Mouse (Mus musculus) splenic B cell, adult 2 months (primary cell): Measurements from ENCODE around the gene Clasp2.
A peak's percentile ranks its signal among the peaks of the same experiment; 100 is the strongest.
"Not testable (repeated sequence)": the region's sequence is repeated elsewhere in the genome, so short reads cannot be mapped to it uniquely, and the experiment has no call there.

Source experiments
- DNase-seq: peaks from one replicate; pipeline ENCODE4 v3.0.0-alpha.2; 2011; ENCODE audit warnings: low read depth, low spot score
- H3K27me3 ChIP-seq: 2 replicates; pipeline ENCODE4 v1.6.1; 2012; ENCODE audit warnings: mild to moderate bottlenecking, low read length, moderate library complexity, mixed read lengths; ENCODE audit not compliant: control insufficient read depth, poor library complexity, insufficient read depth, severe bottlenecking
- H3K36me3 ChIP-seq: 2 replicates; pipeline ENCODE4 v1.6.1; 2012; ENCODE audit warnings: mild to moderate bottlenecking, low read length, moderate library complexity, mixed read lengths; ENCODE audit not compliant: control insufficient read depth, poor library complexity, insufficient read depth, severe bottlenecking

Clasp2 gene

DNA sequence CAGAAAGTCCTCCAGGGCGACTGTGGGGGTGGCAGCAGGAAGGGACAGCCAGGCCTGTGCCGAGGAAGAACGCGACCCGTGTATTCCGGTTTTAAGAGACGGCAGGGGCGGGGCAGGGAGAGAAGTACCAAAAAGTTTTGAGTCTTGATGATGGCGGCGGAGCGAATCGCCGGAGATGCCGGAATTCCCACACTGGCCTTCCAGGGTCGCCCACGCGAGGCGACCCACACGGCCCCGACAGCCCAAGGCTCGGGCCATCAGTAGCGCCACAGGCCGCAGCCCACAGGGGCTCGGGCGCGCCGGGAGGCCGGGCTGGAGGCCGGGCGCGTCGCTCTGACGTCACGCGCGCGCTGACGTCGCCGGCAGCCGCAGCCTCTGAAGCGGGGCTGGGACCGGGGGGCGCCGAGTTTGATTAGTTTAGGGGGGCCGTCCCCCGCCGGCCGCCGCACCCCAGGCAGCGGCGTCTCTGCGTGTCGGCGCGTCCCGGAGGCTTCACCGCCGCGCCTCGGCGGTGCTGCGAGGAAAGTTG, at the start of gene Clasp2:
TSS of gene Clasp2 (plus strand) at position 366 of the 529 bp plus-strand sequence.
- peak; percentile 85 for DNase-seq
- no peaks in the 10 kb centered on the region for H3K27me3 ChIP-seq

DNA sequence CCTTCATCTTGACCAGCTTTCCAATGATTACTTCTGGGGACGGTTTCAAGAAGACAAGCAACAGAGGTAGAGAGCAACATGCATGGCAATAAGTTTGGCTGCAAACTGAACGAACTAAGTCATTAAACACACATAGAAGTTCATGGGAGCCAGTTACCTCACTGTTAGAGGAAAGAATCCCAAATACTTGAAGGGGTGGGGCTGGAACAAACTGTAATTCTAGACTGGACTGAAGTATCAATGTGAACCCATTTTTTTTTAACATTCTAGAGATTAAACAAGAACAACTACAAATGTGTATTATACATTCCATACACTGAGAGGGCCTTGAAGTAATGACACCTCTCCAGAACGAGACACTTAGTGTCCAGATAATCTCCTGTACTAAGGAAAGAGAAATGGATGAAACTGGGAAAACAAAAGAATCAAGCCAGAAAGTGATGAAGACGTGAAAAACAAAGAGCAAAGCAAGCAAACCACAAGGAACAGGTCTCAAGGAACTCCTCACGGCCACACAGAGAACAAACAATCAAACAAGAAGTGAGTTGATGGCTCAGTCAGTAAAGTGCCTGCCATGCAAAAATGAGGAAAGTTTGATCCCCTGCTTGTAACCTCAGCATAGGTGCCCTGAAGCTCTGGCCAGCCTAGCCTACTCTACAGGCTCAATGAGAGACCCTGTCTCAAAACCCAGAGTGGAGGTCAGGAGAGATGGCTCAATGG, 39.7 kb upstream of the Clasp2 start:
- peaks cover 5% of the 10 kb centered on the region; the same call in 1 of the 2 replicates for H3K36me3 ChIP-seq
- DNase-seq, result no peak
- no peaks in the 10 kb centered on the region for H3K27me3 ChIP-seq

More for the DNA sequence above, at the start of gene Clasp2:
- H3K36me3 ChIP-seq, result 0 out of 2 replicates have a peak, but pooled peaks cover 1% of the 10 kb centered on the region

DNA sequence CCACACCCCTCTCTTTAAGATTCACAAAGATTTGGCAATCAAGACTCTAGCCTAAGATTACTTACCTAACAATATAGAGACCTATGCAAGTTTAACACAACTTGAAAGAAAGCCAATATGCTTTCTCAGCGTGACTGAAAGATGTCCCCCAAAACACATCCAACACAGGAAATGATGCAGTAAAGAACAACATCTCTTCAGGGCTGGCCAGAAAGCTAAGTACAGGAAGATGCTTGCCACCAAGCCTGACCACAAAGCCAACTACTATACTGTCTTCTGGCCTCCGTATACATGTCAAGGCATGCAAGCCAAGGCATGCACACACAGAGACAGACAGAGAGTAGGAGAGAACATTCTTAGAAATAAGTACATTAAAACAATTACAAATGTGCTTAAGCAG, 35.2 kb upstream of the Clasp2 start:
- H3K27me3 ChIP-seq, result no peaks in the 10 kb centered on the region
- no peak for DNase-seq
- no peaks in the 10 kb centered on the region for H3K36me3 ChIP-seq

DNA sequence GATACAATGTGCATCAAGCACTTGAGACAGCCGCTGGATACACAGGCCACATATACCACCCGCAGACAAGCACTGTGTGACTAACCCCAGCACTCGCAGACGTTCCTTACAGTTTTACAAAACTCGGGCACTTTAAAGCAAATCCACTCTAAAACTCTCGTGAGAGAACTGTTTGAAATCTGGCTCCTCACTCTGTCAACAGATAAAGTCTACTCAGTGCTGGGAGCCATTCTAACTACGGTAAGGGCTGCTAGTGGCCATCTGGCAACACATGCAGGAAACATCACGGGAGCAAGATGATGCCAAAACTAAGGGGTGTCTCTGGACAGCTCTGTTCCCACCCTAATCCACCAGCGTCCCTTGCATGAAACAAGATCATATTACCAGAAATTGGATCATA, 34.4 kb upstream of the Clasp2 start:
- Histone ChIP-seq H3K36me3 (no peaks in the 10 kb centered on the region), H3K27me3 (no peaks in the 10 kb centered on the region)
- no peak for DNase-seq

DNA sequence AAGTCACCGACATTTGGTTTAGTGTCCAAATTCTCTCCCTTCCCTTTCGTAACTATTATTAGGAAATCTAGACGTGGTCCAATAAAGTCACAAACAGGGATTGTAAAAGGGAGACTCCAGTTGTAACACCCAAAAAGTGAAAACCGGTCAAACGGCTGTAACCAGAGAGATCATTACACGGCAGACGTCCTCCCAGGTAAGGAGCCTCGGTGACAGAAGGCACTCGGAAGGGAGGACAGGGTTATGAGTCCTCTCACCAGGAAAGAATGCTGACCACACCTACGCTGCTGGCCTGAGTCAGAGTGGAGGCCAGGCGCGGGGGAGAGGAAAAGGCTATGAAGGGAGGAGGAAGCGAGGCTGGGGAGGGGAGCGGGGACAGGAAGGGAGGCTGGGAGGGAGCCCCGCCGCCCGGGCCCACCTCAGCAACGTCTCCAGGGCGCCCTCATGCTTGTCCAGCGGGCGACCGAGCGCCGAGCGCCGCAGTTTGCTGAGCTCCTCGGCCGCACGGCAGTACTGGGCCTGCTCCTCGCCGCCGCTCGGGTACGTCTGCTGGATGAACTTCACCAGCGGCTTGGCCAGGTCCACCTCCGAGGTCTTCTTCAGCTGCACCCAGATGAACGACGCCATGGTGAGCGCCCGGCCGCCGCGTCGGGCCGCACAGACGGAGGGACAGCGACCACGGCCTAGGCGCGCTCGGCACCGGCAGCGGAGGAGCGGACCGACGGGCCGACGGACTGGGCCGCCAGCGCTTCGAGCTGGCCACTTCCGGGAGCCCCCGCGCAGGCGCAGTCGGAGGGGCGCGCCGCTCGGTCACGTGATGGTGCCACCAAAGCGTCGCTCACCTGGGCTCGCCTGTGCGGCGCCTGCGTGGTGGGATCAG, 33.6 kb upstream of the Clasp2 start, which contains the start of gene Pdcd6ip:
TSS of gene Pdcd6ip (minus strand) at position 779 of the 880 bp plus-strand sequence.
- H3K27me3 ChIP-seq, result no peaks in the 10 kb centered on the region
- H3K36me3 ChIP-seq, result no peaks in the 10 kb centered on the region
- peak; percentile 94 for DNase-seq

DNA sequence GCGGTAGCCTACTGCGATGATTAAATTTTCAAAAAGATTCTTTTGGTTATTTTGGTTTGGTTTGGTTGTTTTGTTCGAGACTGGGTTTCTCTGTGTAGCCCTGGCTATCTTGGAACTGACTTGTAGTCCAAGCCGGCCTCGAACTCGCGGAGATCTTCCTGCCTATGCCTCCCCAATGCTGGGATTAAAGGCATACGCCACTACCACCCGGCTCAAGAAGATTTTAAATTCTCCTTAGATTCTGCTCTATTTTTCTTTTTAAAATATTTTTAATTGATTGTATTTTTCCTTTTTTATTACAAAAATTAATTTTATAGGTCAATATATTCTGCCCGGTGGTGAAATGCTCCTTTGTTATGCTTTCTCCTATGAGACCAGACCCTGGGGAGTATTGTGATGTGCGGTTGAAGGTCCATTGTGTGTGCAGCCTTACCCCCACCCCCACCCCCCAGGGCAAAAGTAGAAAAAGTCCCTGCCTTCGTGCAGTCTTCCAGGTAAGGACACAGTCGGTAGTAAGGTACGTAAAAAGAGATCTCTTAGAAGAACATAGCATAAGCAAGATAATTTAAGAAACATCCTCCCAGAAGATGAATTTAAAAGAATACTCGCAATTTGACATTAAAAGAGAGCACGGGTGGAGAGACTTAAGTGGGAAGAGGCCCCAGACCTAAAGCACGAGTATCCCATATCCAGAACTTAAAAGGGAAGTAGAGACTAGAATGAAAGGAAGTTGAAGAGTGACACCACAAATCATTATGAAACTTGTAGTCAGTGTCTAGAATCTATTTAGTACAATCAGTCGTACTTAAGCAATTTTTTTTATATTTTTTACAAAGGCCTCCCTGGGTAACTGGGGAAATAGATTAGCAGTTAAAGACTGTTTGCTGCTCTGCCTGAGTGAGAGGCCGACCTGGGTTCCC, 32.7 kb upstream of the Clasp2 start:
- Histone ChIP-seq H3K27me3 (no peaks in the 10 kb centered on the region), H3K36me3 (no peaks in the 10 kb centered on the region)
- no peak for DNase-seq

DNA sequence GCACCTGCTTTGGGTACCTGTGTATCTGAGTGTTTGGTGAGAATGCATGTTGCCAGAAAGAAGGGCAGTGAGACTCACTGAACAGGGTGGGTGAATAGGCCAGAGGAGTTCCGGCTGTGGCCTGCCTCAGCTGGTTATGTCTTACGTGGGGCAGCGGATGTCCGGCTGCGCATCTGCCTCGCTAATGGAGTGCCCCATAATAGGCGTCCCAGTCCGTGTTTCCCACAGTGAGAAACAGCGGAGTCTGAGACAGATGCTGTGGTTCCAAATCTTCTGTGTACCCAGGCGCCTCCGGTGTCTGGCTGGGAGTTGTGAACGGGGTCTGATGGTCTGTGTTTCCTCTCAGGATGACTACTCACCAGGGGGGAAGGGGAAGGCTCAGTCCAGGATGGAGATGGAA, 30.4 kb upstream of the Clasp2 start:
- Histone ChIP-seq H3K27me3 (no peaks in the 10 kb centered on the region), H3K36me3 (no peaks in the 10 kb centered on the region)
- DNase-seq, result no peak

DNA sequence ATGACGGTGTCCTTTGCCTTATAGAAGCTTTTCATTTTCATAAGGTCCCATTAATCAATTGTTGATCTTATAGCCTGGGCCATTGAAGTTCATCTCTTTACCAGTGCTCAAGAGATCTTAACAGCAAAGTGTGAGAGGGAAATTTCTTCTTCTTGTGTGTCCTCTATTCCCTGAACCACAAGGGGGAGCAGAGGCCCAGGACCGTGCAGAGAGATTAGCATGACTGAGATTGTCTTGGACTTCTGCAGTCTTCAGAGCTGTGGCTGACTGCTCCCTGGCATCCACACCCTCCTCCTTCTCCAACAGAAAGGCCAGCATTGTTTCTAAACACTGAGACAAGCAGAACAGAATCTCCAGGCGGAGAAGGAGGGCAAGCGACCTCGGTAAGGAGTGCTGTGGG, 22.2 kb upstream of the Clasp2 start:
- Histone ChIP-seq H3K36me3 (no peaks in the 10 kb centered on the region), H3K27me3 (no peaks in the 10 kb centered on the region)
- DNase-seq, result peak; percentile 41

DNA sequence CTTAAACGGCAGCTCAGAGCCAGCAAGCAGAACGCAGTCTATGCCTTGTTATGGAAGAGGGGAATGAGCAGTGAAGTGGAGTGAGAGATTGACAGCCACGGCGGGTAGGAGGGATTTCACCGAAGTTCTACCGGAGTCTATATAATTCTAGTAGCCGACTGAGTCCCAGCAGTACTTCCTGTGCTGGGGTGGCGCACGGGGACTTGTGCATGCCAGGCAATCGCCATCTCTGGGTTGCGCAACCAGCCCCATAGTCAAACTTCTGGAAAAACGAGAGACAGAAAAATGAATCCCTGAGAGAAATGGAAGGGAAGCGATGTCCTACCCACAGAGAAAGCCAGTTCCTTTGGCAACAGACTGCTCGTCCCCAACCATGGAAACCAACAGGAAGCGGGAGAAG, 16.6 kb upstream of the Clasp2 start:
- peaks cover 2% of the 10 kb centered on the region; the same call in 1 of the 2 replicates for H3K27me3 ChIP-seq
- DNase-seq, result no peak

DNA sequence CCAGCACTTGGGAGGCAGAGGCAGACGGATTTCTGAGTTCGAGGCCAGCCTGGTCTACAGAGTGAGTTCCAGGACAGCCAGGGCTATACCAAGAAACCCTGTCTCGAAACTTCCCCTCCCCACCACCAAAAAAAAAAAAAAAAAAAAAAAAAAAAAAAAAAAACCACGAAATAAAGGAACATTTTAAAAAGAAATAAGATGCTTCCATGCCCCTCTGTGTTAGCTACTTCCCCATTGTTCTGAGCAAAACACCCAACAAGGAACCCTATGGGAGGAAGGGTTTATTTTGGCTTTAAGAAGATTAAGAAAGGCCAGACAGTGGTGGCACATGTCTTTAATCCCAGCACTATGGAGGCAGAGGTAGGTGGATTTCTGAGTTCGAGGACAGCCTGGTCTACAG, 15.7 kb upstream of the Clasp2 start:
- H3K36me3 ChIP-seq, DNase-seq, H3K27me3 ChIP-seq: not testable (repeated sequence)

More for the DNA sequence above, 16.6 kb upstream of the Clasp2 start:
- H3K36me3 ChIP-seq, result no peaks in the 10 kb centered on the region

DNA sequence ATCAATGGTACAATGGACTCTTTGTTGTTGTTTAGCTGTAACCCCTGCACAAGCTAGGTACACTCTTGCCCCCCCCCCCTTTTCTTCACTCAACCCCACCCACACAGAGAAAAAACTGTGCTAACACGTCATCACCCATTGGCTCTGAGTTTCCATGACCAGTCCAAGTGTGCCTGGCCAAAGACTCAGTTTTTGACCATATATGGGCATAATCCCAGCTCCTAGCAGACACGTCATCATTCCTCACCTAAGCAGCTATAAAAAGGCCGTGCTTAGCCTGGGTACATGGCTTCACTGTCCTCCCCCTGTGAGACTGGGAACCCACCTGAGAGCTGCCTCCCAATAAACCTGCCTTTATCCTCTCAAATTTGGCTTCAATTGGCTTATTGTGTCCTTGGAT, 15.1 kb upstream of the Clasp2 start:
- H3K27me3 ChIP-seq, result peaks cover 2% of the 10 kb centered on the region; the same call in 1 of the 2 replicates
- no peaks in the 10 kb centered on the region for H3K36me3 ChIP-seq
- no peak for DNase-seq

DNA sequence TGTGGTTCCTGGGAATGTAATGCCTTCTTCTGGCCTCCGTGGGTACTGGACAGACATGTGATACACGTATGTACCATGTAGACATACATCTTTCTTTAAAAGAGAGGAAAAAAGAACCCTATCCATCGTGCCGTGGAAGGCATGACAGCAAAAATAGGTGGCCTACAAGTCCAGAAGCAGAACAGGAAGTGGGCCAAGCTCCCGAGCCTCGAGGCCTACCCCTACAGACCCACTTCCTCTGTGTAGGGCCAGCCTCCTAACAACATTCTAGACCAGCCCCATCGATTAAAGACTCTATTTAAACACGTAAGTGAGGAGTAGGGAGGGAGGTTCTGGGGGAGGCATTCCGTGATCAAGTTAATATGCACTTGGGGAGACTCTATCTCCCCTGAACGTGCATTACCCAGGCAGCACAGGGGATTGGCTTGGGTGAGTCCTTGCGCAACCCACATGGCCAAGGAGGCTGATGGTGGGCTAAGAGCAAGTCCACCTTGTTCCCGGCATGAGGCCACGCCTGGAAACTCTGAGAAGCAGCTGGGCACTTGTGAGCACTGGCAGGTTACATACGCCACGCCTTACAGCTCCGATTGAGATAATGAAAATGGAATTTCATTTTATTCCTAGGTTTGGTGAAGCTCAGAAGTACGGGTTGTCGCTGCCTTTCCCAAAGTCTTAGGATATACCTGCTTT, 14.1 kb upstream of the Clasp2 start:
- no peaks in the 10 kb centered on the region for H3K36me3 ChIP-seq
- no peak for DNase-seq
- H3K27me3 ChIP-seq, result peaks cover 2% of the 10 kb centered on the region; the same call in 1 of the 2 replicates

DNA sequence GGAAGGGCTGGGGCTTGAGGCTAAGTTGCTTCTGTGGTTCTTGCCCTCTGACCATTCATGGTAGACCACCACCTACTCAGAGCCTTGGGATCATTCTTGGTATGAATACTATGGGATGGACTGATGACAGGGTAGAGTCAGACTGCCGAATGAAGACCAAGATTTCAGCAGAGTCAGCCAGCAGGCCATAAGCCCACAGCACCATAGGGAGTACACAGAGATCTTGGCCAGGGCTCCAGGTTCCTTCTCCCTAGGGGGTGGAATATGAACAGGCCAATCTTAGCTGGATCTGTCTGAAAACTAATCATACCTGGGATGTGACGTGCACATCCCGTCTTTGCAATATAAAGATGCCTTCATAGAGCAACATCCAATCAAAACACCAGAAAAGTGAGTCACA, 9.7 kb upstream of the Clasp2 start:
- Histone ChIP-seq H3K36me3 (no peaks in the 10 kb centered on the region), H3K27me3 (no peaks in the 10 kb centered on the region)
- no peak for DNase-seq

DNA sequence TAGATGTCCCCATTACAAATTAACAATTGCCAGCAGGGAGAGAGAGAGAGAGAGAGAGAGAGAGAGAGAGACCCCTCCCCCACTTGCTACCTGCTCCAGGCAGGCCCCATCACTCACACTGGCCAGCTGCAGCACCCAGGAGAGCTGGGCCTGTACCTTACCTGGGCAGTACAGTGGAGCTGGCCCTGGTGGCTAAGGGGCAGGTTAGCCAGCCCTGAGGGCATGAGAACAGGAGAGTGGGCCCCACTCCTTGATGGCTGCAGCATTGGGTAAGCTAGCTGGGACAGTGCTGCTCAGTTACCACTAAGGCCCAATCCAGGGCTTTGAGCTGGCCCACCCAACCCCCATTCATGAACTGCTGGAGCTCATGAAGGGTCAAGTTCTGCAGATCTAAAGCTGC, 5.4 kb upstream of the Clasp2 start:
- DNase-seq, result no peak
- Histone ChIP-seq H3K27me3 (no peaks in the 10 kb centered on the region), H3K36me3 (no peaks in the 10 kb centered on the region)
